Mouse (Mus musculus): Measurements from ENCODE around the gene Fam114a2. TPM values are rescaled to one million over a fixed set of nuclear protein-coding genes. Genes with fewer than 3 reads are reported as not detected.
A peak's percentile ranks its signal among the peaks of the same experiment; 100 is the strongest.

Fam114a2 gene
- total RNA-seq, 2 experiments from 2014 or later, result 46.1 to 67.0 TPM

DNA sequence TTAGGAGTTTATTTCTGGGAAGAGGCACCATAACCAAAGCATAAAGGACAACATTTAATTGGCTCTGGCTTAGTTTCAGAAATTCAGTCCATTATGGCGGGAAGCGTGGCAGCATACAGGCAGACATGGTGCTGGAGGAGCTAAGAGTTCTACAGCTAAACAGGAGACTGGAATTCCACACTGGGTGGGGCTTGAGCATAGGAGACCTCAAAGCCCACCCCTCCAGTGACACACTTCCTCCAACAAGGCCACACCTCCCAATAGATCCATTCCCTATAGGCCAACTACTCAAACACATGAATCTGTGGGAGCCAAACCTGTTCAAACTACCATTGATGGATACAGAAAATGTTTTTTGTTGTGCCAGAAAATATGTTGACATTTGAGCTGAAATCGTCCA lies 2.8 kb upstream of the Fam114a2 start:
- DNase-seq (ENCODE audit: low spot score in 2 of 2), result no peak

DNA sequence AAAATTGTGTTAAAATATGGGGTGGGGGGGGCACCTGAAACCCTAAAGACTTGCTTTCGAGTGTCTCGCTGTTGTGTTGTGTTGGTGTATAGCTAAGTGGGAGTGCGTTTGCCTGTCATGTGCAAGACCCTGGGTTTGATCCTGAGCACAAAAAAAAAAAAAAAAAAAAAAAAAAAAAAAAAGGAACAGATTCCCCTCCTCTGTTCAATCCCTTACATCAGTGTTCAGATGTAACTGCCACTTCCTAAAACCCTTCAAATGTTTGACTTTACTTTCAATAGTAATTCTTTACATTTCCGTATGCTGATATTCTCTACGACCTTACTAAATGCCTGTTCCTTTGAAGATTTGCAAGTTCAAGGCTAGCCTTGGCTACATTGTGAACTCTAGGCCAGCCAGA lies 887 bp upstream of the Fam114a2 start:
- DNase-seq (ENCODE audit: low spot score in 2 of 2), result no peak

DNA sequence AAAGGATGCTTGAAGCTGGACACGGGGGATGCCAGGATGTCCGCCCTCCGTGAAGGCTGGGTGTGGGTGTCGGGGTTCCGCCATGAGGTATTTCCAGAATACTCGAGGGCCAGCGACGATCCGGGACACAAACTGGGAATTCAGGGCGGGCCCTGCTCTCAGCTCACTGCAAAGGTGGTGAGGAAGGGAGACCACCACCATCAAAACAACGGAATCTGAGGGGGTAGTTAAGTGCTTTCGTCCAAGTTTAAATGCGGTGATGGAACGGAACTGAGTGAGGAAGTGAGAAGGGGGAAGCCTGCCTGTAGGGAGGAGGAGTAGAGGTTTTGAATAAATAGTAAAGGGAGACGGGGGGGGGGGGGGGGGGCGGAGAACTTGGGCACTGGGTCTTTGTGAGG lies 333 bp upstream of the Fam114a2 start:
- DNase-seq (ENCODE audit: low spot score in 2 of 2), result no peak

GRCm38 (mm10) chr11:57516946-57517441 lies 1.4 kb downstream of the Fam114a2 start:
- DNase-seq (ENCODE audit: low spot score in 2 of 2), result no peak

- no peak for DNase-seq (ENCODE audit: low spot score in 2 of 2)
Measured at GRCm38 (mm10) chr11:57515218-57515617, 3.2 kb downstream of the Fam114a2 start.

GRCm38 (mm10) chr11:57506899-57507298 lies 11.5 kb downstream of the Fam114a2 start:
- DNase-seq (ENCODE audit: low spot score in 2 of 2), result no peak

DNA sequence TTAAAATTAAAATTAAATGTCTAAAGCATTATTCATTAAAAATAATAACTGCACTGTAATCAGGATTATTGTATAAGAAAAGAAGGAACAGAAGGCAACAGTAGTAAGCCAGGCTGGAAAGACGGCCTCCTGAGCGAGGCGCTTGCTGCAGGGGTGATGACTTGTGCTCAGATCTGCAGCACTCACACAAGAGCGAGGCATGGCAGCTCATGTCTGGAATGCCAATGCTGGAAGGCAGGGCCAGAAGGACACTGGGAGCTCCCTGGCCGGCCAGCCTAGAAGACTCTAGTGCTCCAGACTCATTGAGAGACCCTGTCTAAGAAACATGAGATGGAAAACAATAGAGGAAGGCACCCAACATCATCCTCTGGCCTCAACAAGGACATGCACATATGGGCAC lies 15.3 kb downstream of the Fam114a2 start:
- DNase-seq (ENCODE audit: low spot score in 2 of 2), result no peak

DNA sequence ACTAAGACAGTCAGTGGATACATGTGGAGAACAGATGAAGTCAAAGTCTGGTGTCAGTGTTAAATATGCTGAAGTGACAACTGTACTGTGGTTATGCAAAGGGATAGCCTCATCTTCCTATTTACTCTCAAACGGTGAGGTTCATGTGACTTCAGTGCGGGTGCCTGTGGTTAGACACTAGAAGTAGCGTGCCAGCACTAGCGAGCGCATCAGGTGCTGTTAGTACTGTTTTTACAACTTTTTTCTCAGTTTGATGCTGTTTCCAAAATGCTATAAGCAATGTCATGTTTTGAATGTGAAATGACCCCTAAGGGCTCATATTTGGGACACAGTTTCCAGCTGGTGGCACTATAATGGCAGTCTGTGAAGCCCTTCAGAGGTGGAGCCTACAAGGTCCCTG lies 20.2 kb downstream of the Fam114a2 start:
- DNase-seq (ENCODE audit: low spot score in 2 of 2), result no peak

DNA sequence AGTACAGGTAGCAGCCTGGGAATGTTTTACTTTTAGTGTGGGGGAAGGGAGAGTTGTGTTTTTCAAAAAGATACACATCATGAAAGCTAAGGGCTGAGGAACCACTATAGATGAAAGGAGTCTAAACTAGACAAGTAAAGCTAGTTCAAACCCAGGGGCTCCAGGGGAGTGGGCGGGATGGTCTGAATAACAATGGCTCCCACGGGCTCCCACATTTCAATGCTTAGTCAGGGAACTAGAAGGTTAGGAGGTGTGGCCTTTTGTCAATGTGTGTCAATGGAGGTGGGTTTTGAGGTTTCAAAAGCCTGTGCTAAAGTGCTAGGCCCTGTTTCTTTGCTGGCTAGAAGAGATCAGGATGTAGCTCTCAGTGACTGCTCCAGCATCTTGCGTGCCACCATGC lies 20.7 kb downstream of the Fam114a2 start:
- DNase-seq (ENCODE audit: low spot score in 2 of 2), result no peak

DNA sequence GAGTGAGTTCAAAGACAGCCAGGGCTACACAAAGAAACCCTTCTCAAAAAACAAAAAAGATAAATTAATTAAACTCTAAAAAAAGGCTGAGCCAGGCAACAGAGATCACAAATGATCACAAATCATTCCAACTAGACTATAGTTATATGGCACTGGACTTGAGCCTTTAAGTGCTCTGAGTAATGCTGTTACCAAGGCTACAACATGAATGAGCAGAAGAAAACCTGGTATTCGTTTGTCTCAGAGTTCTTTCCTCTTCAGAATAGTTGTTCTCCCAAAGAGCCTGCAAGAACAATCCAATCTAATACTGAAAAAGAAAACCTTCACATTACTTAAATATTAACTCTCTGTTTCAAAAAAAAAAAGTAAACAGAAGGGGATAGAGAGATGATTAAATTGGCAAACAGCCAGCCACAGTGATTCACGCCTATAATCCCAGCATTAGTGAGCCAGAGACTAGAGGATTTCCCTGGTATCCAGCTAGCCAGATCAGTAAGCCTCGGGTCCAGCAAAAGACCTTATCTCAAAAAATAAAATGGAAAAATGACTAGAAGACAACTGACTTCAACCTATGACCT lies 21.9 kb downstream of the Fam114a2 start:
- peak in 1 of 2 experiments; percentile 16 for DNase-seq (ENCODE audit: low spot score in 2 of 2)

- no peak for DNase-seq (ENCODE audit: low spot score in 2 of 2)
Measured at GRCm38 (mm10) chr11:57488436-57488835, 30.0 kb downstream of the Fam114a2 start.

DNA sequence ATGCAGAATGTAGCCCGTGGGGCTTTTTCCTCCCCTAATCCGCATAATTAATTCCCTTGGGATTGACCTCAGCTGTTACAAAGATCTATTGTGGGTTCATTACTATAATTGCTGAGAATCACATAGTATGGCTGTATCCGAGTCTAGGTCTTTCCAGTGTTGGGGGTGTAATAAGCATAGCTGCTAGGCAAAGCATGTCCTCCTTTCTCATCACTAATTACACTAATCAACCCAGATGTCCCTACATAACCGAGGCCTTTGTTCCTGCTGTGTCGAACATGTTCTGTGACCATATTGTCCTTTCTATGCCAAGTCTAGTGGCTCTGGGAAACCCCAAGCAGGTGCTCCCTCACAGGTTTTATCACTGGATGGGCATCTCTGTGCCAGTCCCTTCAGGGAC lies 40.3 kb downstream of the Fam114a2 start:
- no peak for DNase-seq (ENCODE audit: low spot score in 2 of 2)

DNA sequence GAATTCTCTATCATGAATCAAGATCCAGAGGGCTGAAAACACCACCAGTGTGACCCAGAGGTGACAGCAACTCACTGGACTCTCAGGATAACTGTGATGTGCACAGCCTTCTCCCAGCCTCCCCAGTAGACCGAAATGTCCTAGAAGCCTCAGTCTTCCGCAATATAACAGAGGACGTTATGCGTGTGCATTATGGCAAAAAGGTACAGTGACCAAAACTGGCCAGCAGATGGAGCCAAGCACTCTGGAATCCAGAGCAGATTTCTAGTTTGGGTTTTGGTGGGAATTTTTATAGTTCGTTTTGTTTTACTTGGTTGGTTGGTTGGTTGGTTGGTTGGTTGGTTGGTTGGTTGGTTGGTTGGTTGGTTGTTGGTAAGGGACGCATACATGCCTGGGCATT lies 43.3 kb downstream of the Fam114a2 start:
- peak; percentile 27 to 50 for DNase-seq (ENCODE audit: low spot score in 2 of 2)

- DNase-seq (ENCODE audit: low spot score in 2 of 2), result no peak
Measured at GRCm38 (mm10) chr11:57474296-57474941, 44.0 kb downstream of the Fam114a2 start.

DNA sequence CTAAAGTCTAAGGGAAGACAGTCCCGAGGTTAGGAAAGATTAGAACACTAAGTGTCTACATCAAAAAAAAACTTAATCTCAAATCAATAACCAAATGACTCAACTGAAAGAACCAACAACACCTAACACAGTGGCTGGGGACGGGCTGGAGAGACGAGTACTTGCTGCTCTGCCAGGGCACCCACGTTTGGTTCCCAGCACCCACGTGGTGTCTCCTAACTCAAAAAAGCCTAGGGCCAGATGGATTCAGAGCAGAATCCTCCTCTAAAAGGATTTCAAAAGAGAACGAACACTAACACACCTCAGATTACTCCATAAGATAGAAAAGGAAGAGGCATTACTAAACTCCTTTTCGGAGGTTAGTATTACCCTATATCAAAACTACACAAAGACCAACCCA lies 47.4 kb downstream of the Fam114a2 start:
- no peak for DNase-seq (ENCODE audit: low spot score in 2 of 2)

DNA sequence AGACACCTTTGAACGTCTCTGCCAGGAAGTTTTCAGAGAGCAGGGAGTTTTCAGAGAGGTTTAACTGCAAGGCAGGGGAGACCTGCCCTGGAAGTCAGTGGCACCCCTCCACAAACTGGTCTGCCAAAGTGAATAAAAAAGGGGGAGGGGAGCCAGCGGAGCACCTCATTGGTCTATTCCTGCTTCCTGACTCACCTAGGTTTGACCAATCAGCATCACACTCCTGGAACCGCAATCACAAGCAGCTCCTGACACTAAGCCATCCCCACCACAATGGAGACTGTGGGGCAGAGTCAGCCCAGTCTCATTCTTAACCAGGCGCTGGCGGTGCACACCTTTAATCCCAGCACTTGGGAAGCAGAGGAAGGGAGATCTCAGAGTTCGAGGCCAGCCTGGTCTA lies 48.4 kb downstream of the Fam114a2 start:
- DNase-seq (ENCODE audit: low spot score in 2 of 2), result no peak

GRCm38 (mm10) chr11:57468706-57469105 lies 49.7 kb downstream of the Fam114a2 start:
- DNase-seq (ENCODE audit: low spot score in 2 of 2), result no peak

DNA sequence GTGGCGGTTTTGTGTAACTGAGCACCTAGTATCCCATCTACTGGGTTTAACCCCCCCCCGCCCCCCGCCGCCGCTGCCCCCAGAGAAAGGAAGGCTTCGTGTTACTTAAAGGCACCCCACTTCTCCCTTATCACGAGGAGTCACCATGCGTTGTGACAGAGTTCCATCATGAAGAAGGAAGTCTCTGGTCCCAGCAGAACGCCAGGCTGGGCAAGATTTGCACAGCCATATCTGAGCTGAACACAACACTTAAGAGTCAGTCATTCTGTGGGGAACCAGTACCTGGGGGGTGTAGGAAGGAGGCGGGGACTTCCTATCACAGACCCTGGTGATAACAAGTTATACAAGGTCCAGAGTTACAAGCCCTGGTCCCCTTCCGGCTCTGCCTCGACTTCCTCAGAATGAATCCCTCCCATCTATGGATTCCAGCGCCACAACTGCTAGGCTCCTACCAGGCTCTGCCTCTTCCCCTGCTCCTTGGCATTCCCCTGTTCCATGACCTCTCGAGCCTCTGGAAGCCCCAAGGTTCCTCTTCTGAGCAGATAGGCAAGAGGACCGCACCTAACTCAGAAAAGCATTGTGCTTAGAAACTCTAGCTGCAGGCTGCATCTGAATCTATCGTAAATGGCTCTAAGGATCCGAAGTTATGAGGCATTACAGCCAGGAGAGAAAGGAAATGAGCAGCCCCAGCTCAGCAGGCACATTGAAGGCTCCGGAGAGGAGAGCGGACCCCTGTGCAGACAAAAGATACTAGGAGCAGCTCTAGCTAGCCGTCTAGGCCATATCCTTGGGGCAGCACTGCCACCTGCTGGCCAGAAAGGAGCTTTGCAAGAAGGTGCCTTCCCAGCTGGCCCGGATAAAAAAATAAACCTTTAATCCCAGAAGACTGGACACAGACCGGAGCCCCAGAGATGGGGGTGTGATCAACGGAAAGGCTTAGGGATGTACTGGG lies 51.0 kb downstream of the Fam114a2 start:
- DNase-seq (ENCODE audit: low spot score in 2 of 2), result peak; percentile 57 to 65

GRCm38 (mm10) chr11:57465844-57466243 lies 52.6 kb downstream of the Fam114a2 start:
- no peak for DNase-seq (ENCODE audit: low spot score in 2 of 2)

DNA sequence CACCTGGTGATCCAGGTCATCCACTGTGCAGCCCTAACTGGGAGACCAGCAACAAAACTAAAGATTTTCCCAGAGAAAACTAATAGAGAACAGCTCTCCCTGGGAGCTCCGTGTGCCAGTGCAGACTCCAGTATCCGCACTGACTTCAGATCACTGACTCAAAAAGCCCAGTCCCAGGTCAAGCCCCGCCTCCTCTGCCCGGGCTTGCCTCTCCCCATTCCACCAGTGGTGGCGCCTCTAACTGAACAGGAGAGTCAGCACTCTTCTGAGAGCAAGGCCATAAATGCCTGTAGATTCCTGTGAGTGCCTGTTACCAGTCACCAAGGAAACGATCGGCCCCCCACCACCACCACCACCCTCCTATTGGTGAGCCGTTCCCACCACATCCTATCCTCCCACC lies 53.4 kb downstream of the Fam114a2 start:
- DNase-seq (ENCODE audit: low spot score in 2 of 2), result peak; percentile 5 to 26

- DNase-seq (ENCODE audit: low spot score in 2 of 2), result no peak
Measured at GRCm38 (mm10) chr11:57459759-57460158, 58.7 kb downstream of the Fam114a2 start.

DNA sequence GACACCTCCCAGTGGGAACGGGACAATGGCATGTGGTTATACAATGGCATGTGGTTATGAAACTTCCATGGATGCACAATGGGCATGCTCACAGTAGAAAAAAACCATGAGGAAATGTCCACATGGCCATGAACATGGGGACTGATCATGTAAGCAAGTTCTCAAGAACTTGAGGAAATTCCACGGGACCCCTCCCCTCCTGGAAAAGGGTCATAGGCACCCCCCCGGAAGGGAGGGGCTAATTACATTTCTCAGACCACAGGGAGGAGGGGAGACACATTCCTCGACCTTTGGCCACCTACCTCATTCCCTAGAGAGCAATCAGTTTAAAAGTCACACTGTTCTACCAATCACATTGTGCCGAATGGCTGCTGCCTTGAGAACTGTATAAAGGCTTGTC lies 64.0 kb downstream of the Fam114a2 start:
- DNase-seq (ENCODE audit: low spot score in 2 of 2), result no peak
